Mouse (Mus musculus): ENCODE measurements at regions not wholly inside any gene's neighbourhood (a gene's known extent, or its start where the extent isn't known, plus 50 kb on each side); places are given as distances from the start of the nearest gene placed in this dataset.

GRCm38 (mm10) chr19:35298846-35299245 is 376.7 kb downstream of the Kif20b start:
- TF ChIP-seq MAX (IDR thresholded peaks at IDR 0.05): no peak
- no peak for TF ChIP-seq CTCF (IDR thresholded peaks at IDR 0.05; ENCODE audit: control insufficient read depth, insufficient read depth, insufficient read length)

Measured in C2C12 (cell line).